Mouse (Mus musculus): ENCODE measurements around the gene Cacna1h. TPM values are rescaled to one million over a fixed set of nuclear protein-coding genes. Genes with fewer than 3 reads are reported as not detected.
A peak's percentile ranks its signal among the peaks of the same experiment; 100 is the strongest.

The Cacna1h gene
- polyA plus RNA-seq, 1 experiment from 2014 or later = 0.42 TPM

- Histone ChIP-seq H3K9me3 (ENCODE audit: low read length) (no peaks in the 10 kb centered on the region), H3K36me3 (ENCODE audit: insufficient read depth, low read length) (no peaks in the 10 kb centered on the region), H3K4me3 (ENCODE audit: low read depth, low read length) (peak overlapping the region; percentile 28), H3K27me3 (replicated peaks; ENCODE audit: insufficient read depth, low read length) (no peaks in the 10 kb centered on the region), H3K27ac (ENCODE audit: low read length) (no peak overlapping the region), H3K9ac (replicated peaks; ENCODE audit: low read depth) (no peak overlapping the region), H3K4me1 (ENCODE audit: insufficient read depth, low read depth, low read length) (peaks cover 2% of the 10 kb centered on the region; the same call in 1 of the 2 replicates), H3K4me2 (replicated peaks; ENCODE audit: low read depth, low read length) (peak overlapping the region; percentile 71)
- TF ChIP-seq CTCF (IDR thresholded peaks at IDR 0.05) (peak; percentile 68), EP300 (IDR thresholded peaks at IDR 0.05) (no peak)
- peak; percentile 85 for DNase-seq (ENCODE audit: low spot score)
- WGBS = 1% methylated on average over 38 of the region's 38 CpGs
- peak; percentile 69 for ATAC-seq
Measured at GRCm38 (mm10) chr17:25474330-25475077, 40.9 kb upstream of the Cacna1h start.

GRCm38 (mm10) chr17:25472044-25472443, 38.5 kb upstream of the Cacna1h start:
- no peak overlapping the region for H3K9ac ChIP-seq (replicated peaks; ENCODE audit: low read depth)
- ATAC-seq (no peak), DNase-seq (ENCODE audit: low spot score) (no peak)
- H3K4me2 ChIP-seq (replicated peaks; ENCODE audit: low read depth, low read length) = no peak overlapping the region
- H3K4me3 ChIP-seq (ENCODE audit: low read depth, low read length) = peak overlapping the region; percentile 10; the same call in 1 of the 2 replicates
- H3K36me3 ChIP-seq (ENCODE audit: insufficient read depth, low read length) = no peaks in the 10 kb centered on the region
- WGBS = 37% methylated on average over 14 of the region's 14 CpGs
- H3K4me1 ChIP-seq (ENCODE audit: insufficient read depth, low read depth, low read length) = peaks cover 2% of the 10 kb centered on the region; the same call in 1 of the 2 replicates
- no peak overlapping the region for H3K27ac ChIP-seq (ENCODE audit: low read length)
- no peaks in the 10 kb centered on the region for H3K27me3 ChIP-seq (replicated peaks; ENCODE audit: insufficient read depth, low read length)
- no peaks in the 10 kb centered on the region for H3K9me3 ChIP-seq (ENCODE audit: low read length)
- TF ChIP-seq CTCF (IDR thresholded peaks at IDR 0.05) (no peak), EP300 (IDR thresholded peaks at IDR 0.05) (no peak)

GRCm38 (mm10) chr17:25471418-25471817, 37.8 kb upstream of the Cacna1h start:
- no peak overlapping the region for H3K9ac ChIP-seq (replicated peaks; ENCODE audit: low read depth)
- 32% methylated on average over 8 of the region's 8 CpGs for WGBS
- peak overlapping the region; percentile 10; the same call in 1 of the 2 replicates for H3K4me3 ChIP-seq (ENCODE audit: low read depth, low read length)
- DNase-seq (ENCODE audit: low spot score) (peak; percentile 77), ATAC-seq (peak; percentile 74)
- H3K27me3 ChIP-seq (replicated peaks; ENCODE audit: insufficient read depth, low read length) = no peaks in the 10 kb centered on the region
- H3K27ac ChIP-seq (ENCODE audit: low read length) = no peak overlapping the region
- H3K4me1 ChIP-seq (ENCODE audit: insufficient read depth, low read depth, low read length) = peaks cover 2% of the 10 kb centered on the region; the same call in 1 of the 2 replicates
- no peak overlapping the region for H3K4me2 ChIP-seq (replicated peaks; ENCODE audit: low read depth, low read length)
- H3K9me3 ChIP-seq (ENCODE audit: low read length) = no peaks in the 10 kb centered on the region
- H3K36me3 ChIP-seq (ENCODE audit: insufficient read depth, low read length) = no peaks in the 10 kb centered on the region
- TF ChIP-seq CTCF (IDR thresholded peaks at IDR 0.05) (no peak), EP300 (IDR thresholded peaks at IDR 0.05) (no peak)

- Histone ChIP-seq H3K4me2 (replicated peaks; ENCODE audit: low read depth, low read length) (no peak overlapping the region), H3K9ac (replicated peaks; ENCODE audit: low read depth) (no peak overlapping the region), H3K27me3 (replicated peaks; ENCODE audit: insufficient read depth, low read length) (no peaks in the 10 kb centered on the region), H3K27ac (ENCODE audit: low read length) (no peak overlapping the region), H3K9me3 (ENCODE audit: low read length) (no peaks in the 10 kb centered on the region), H3K4me1 (ENCODE audit: insufficient read depth, low read depth, low read length) (peaks cover 2% of the 10 kb centered on the region; the same call in 1 of the 2 replicates), H3K36me3 (ENCODE audit: insufficient read depth, low read length) (no peaks in the 10 kb centered on the region), H3K4me3 (ENCODE audit: low read depth, low read length) (no peak overlapping the region)
- WGBS = 18% methylated on average over 8 of the region's 8 CpGs
- no peak for ATAC-seq
- TF ChIP-seq CTCF (IDR thresholded peaks at IDR 0.05) (peak; percentile 90), EP300 (IDR thresholded peaks at IDR 0.05) (no peak)
- peak; percentile 69 for DNase-seq (ENCODE audit: low spot score)
Measured at GRCm38 (mm10) chr17:25469798-25470197, 36.2 kb upstream of the Cacna1h start.

- WGBS = 58% methylated on average over 6 of the region's 6 CpGs
- no peaks in the 10 kb centered on the region for H3K9me3 ChIP-seq (ENCODE audit: low read length)
- H3K4me3 ChIP-seq (ENCODE audit: low read depth, low read length) = no peak overlapping the region
- H3K4me1 ChIP-seq (ENCODE audit: insufficient read depth, low read depth, low read length) = no peaks in the 10 kb centered on the region
- H3K36me3 ChIP-seq (ENCODE audit: insufficient read depth, low read length) = no peaks in the 10 kb centered on the region
- TF ChIP-seq EP300 (IDR thresholded peaks at IDR 0.05) (no peak), CTCF (IDR thresholded peaks at IDR 0.05) (no peak)
- ATAC-seq = no peak
- no peak for DNase-seq (ENCODE audit: low spot score)
- H3K4me2 ChIP-seq (replicated peaks; ENCODE audit: low read depth, low read length) = no peak overlapping the region
- no peak overlapping the region for H3K27ac ChIP-seq (ENCODE audit: low read length)
- H3K9ac ChIP-seq (replicated peaks; ENCODE audit: low read depth) = no peak overlapping the region
- no peaks in the 10 kb centered on the region for H3K27me3 ChIP-seq (replicated peaks; ENCODE audit: insufficient read depth, low read length)
Measured at GRCm38 (mm10) chr17:25468301-25468700, 34.7 kb upstream of the Cacna1h start.

- no peaks in the 10 kb centered on the region for H3K27me3 ChIP-seq (replicated peaks; ENCODE audit: insufficient read depth, low read length)
- no peaks in the 10 kb centered on the region for H3K4me1 ChIP-seq (ENCODE audit: insufficient read depth, low read depth, low read length)
- no peak overlapping the region for H3K9ac ChIP-seq (replicated peaks; ENCODE audit: low read depth)
- WGBS = 42% methylated on average over 6 of the region's 6 CpGs
- ATAC-seq (no peak), DNase-seq (ENCODE audit: low spot score) (peak; percentile 22)
- TF ChIP-seq EP300 (IDR thresholded peaks at IDR 0.05) (no peak), CTCF (IDR thresholded peaks at IDR 0.05) (no peak)
- H3K27ac ChIP-seq (ENCODE audit: low read length) = no peak overlapping the region
- H3K9me3 ChIP-seq (ENCODE audit: low read length) = no peaks in the 10 kb centered on the region
- H3K4me3 ChIP-seq (ENCODE audit: low read depth, low read length) = no peak overlapping the region
- H3K4me2 ChIP-seq (replicated peaks; ENCODE audit: low read depth, low read length) = no peak overlapping the region
- H3K36me3 ChIP-seq (ENCODE audit: insufficient read depth, low read length) = no peaks in the 10 kb centered on the region
Measured at GRCm38 (mm10) chr17:25467781-25468180, 34.2 kb upstream of the Cacna1h start.

All from lung, postnatal 0 days (tissue).